Mouse (Mus musculus) neural tube, embryonic 15.5 days (tissue): ENCODE data around the gene Olfr730. TPM values are rescaled to one million over a fixed set of nuclear protein-coding genes. Genes with fewer than 3 reads are reported as not detected.

ENCODE experiments used
- ATAC-seq: fragments of 200-750 bp; cut with Nextera tagmentation; 2 replicates; pipeline ENCODE4 v1.8.0; 2017; ENCODE audit warnings: mild to moderate bottlenecking, moderate TSS enrichment, moderate library complexity; ENCODE audit not compliant: low FRiP score
- H3K27ac ChIP-seq: fragments of 300-500 bp; sonication (generic); replicated peaks from 2 replicates; pipeline ENCODE4 v1.5.1; 2015; ENCODE audit warnings: mild to moderate bottlenecking, inconsistent platforms
- H3K27me3 ChIP-seq: fragments of 300-500 bp; sonication (generic); replicated peaks from 2 replicates; pipeline ENCODE4 v1.6.1; 2015; ENCODE audit warnings: inconsistent platforms
- H3K36me3 ChIP-seq: fragments of 300-500 bp; sonication (generic); 2 replicates; pipeline ENCODE4 v1.6.1; 2015; ENCODE audit warnings: inconsistent platforms
- H3K4me1 ChIP-seq: fragments of 300-500 bp; sonication (generic); 2 replicates; pipeline ENCODE4 v1.6.1; 2015; ENCODE audit warnings: inconsistent platforms
- H3K4me2 ChIP-seq: fragments of 300-500 bp; sonication (generic); 2 replicates; pipeline ENCODE4 v1.6.1; 2015; ENCODE audit warnings: inconsistent platforms, mild to moderate bottlenecking, moderate library complexity
- H3K4me3 ChIP-seq: fragments of 300-500 bp; sonication (generic); replicated peaks from 2 replicates; pipeline ENCODE4 v1.5.1; 2015; ENCODE audit warnings: mild to moderate bottlenecking, inconsistent platforms
- H3K9ac ChIP-seq: fragments of 300-500 bp; sonication (generic); replicated peaks from 2 replicates; pipeline ENCODE4 v1.6.1; 2015; ENCODE audit warnings: mild to moderate bottlenecking, inconsistent platforms
- H3K9me3 ChIP-seq: fragments of 300-500 bp; sonication (generic); replicated peaks from 2 replicates; pipeline ENCODE4 v1.6.1; 2016; ENCODE audit warnings: inconsistent platforms
- WGBS: fragments of 180-500 bp; shearing (Covaris S2); methylation state at CpG from one replicate; pipeline ENCODE4 v1.1.7; 2015; ENCODE audit warnings: mixed read lengths; 5-methylcytosine and 5-hydroxymethylcytosine counted together
- polyA plus RNA-seq: library from polyadenylated mRNA; unstranded; fragments of >200 nt; fragmentation: Nextera tagmentation; extraction: Ambion mirVana; gene quantifications from 2 replicates; pipeline ENCODE4 v1.2.1, GENCODE M21; 2015

Olfr730 gene
- polyA plus RNA-seq: not detected in 2 replicates

- Histone ChIP-seq H3K36me3 (no peaks in the 10 kb centered on the region), H3K9me3 (no peaks in the 10 kb centered on the region), H3K4me3 (no peak within 1 kb of the TSS), H3K27ac (no peak within 1 kb of the TSS), H3K27me3 (no peaks in the 10 kb centered on the region), H3K4me2 (no peak within 1 kb of the TSS), H3K4me1 (no peaks in the 10 kb centered on the region), H3K9ac (no peak within 1 kb of the TSS)
- WGBS: 65% methylated on average over 1 of the region's 1 CpGs
- ATAC-seq: no peak
These were observed at the start of gene Olfr730 for GRCm38 (mm10) chr14:50188098-50188497. TSS of gene Olfr730 (minus strand) at chr14:50188198.

- no peaks in the 10 kb centered on the region for H3K27me3 ChIP-seq
- H3K9me3 ChIP-seq: no peaks in the 10 kb centered on the region
- H3K4me3 ChIP-seq: no peak within 1 kb of the TSS
- no peak within 1 kb of the TSS for H3K9ac ChIP-seq
- no peaks in the 10 kb centered on the region for H3K36me3 ChIP-seq
- no peak for ATAC-seq
- H3K27ac ChIP-seq: no peak within 1 kb of the TSS
- no peaks in the 10 kb centered on the region for H3K4me1 ChIP-seq
- H3K4me2 ChIP-seq: no peak within 1 kb of the TSS
These were observed 35.2 kb downstream of the Olfr730 start, which contains the start of gene Olfr729 for GRCm38 (mm10) chr14:50152810-50153209. TSS of gene Olfr729 (minus strand) at chr14:50152910.

GRCm38 (mm10) chr14:50142580-50142979 is 45.4 kb downstream of the Olfr730 start, which contains the start of gene Olfr728:
TSS of gene Olfr728 (minus strand) at chr14:50142680.
- no peaks in the 10 kb centered on the region for H3K27me3 ChIP-seq
- H3K4me3 ChIP-seq: no peak within 1 kb of the TSS
- no peak for ATAC-seq
- no peaks in the 10 kb centered on the region for H3K9me3 ChIP-seq
- 94% methylated on average over 5 of the region's 5 CpGs for WGBS
- no peaks in the 10 kb centered on the region for H3K4me1 ChIP-seq
- no peak within 1 kb of the TSS for H3K27ac ChIP-seq
- H3K9ac ChIP-seq: no peak within 1 kb of the TSS
- H3K4me2 ChIP-seq: no peak within 1 kb of the TSS
- H3K36me3 ChIP-seq: no peaks in the 10 kb centered on the region

Other genes starting within 250 kb of the Olfr730 start
- not detected in 2 replicates for gene Olfr724, start 224.9 kb downstream of the Olfr730 start, polyA plus RNA-seq
- gene Olfr725, start 147.8 kb downstream of the Olfr730 start, polyA plus RNA-seq: not detected in 2 replicates
- not detected in 2 replicates for gene Olfr726, start 97.2 kb downstream of the Olfr730 start, polyA plus RNA-seq
- not detected in 2 replicates for gene Olfr727, start 65.0 kb downstream of the Olfr730 start, polyA plus RNA-seq
- gene Olfr728, start 45.5 kb downstream of the Olfr730 start, polyA plus RNA-seq: not detected in 2 replicates
- gene Olfr729, start 35.3 kb downstream of the Olfr730 start, polyA plus RNA-seq: not detected in 2 replicates
- gene Olfr731, start 53.7 kb upstream of the Olfr730 start, polyA plus RNA-seq: not detected in 2 replicates
- gene Olfr732, start 96.0 kb upstream of the Olfr730 start, polyA plus RNA-seq: not detected in 2 replicates
- gene Olfr733, start 113.3 kb upstream of the Olfr730 start, polyA plus RNA-seq: not detected in 2 replicates
- gene Olfr734, start 138.6 kb upstream of the Olfr730 start, polyA plus RNA-seq: not detected in 2 replicates
- not detected in 2 replicates for gene Olfr735, start 160.7 kb upstream of the Olfr730 start, polyA plus RNA-seq
- gene Tlr11, start 169.7 kb upstream of the Olfr730 start, polyA plus RNA-seq: 0.08 TPM in 1 of 2 replicates, not detected in the other
- not detected in 2 replicates for gene Olfr736, start 193.0 kb upstream of the Olfr730 start, polyA plus RNA-seq
- not detected in 2 replicates for gene Olfr738, start 219.4 kb upstream of the Olfr730 start, polyA plus RNA-seq
- gene Olfr739, start 230.4 kb upstream of the Olfr730 start, polyA plus RNA-seq: not detected in 2 replicates